Mouse (Mus musculus): ENCODE measurements around the gene Alkbh7.

DNA sequence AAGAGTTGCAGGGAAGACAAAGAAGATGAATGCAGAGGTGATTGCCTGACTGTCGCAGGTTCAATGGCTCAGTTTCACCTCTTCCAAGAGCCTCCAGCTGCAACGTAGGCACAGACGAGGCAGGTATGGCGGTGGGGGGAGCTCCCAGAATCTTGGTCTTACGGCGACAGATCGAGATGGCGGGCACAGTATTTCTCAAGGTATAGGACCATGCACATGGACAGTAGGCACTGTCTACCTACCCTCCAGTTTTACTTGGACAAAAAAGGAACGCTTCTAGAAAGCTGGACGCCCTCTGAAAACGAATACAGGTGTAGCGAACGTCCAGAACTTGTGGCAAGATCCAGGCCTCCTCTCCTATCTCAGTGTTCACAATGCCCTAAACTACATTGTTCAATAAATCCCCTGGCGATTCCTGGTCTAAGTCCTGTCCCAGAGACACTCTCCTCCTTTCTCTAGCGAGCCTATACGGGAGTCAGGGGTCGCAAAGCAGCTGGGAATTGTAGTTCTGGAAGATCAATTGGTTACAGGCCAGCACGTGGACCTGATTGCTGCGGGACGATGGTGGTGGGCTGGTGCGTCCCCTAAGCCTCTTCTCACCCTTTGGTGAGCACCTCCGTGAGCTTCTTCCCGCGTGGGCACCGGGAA, 7.5 kb upstream of the Alkbh7 start:
- no peak for TF ChIP-seq CTCF (IDR thresholded peaks at IDR 0.05; ENCODE audit: insufficient read depth, low read depth, low read length)
- no peak; the same call in 1 of the 2 replicates for TF ChIP-seq POLR2A (IDR thresholded peaks at IDR 0.05; ENCODE audit: insufficient read depth, low read depth, low read length)

All from olfactory bulb, adult 2 months (tissue).